Mouse (Mus musculus): ENCODE results near the gene Dnmt3c.
"Not testable (repeated sequence)": the region's sequence is repeated elsewhere in the genome, so short reads cannot be mapped to it uniquely, and the experiment has no call there.

DNA sequence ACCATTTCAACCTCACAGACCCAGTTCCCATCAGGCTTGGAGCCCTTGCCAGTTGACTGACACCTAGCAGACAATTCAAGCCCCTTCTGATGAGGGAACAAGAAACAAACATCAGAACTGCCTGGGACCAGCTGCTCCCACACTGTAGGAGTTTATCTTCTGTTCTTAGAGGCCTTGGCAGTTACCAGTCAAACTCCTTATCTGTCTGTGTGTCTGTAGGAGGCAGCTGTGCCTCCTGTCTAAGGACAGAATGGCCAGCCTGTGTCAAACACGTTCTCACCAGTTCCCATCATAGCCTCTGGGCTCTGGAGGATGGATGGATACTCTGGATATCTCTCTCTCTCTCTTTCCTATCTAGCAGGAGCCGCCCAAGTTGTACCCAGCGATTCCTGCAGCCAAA, 21.4 kb downstream of the Dnmt3c start:
- not testable (repeated sequence) for TF ChIP-seq POLR2A (IDR thresholded peaks at IDR 0.05; ENCODE audit: low read depth, low read length); USF1 (IDR thresholded peaks at IDR 0.05; ENCODE audit: low read depth, low read length); MEF2A (IDR thresholded peaks at IDR 0.05; ENCODE audit: borderline replicate concordance, low read depth, low read length); CTCF (conservative IDR thresholded peaks at IDR 0.05 in 1 of 2, IDR thresholded peaks at IDR 0.05 in 1 of 2; ENCODE audit: low read depth in 2 of 2, low read length in 2 of 2)

Measured in CH12.LX (cell line).